Mouse (Mus musculus): Measurements from ENCODE around the gene C1qtnf4. TPM values are rescaled to one million over a fixed set of nuclear protein-coding genes. Genes with fewer than 3 reads are reported as not detected.

Gene C1qtnf4
- total RNA-seq, 2 experiments from 2014 or later: not detected

GRCm38 (mm10) chr2:90922636-90923035, 37.0 kb downstream of the C1qtnf4 start:
- ATAC-seq (replicated peaks; ENCODE audit: poor library complexity): no peak

DNA sequence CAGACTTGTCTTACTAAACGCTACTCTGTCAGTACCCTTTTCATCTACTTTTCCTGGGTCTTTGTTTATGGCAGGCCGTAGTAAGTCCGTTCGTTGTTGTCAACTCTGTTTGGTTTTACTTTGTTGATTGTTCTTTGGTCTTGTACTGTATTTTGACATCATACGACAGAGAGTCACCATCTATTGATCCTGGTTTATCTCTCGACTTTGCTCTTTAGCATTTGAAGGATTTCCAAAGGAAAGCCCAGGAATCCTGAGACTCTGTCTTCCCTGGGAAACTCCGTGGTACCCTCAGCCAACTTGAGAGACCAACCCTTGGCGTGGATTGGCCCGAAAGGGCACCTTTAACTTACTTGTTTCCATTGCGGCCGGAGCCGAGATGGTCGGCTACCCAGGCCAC, 42.9 kb downstream of the C1qtnf4 start:
- ATAC-seq (replicated peaks; ENCODE audit: poor library complexity): no peak

- no peak for ATAC-seq (replicated peaks; ENCODE audit: poor library complexity)
Observed at GRCm38 (mm10) chr2:90931829-90932228, 46.2 kb downstream of the C1qtnf4 start.

- no peak for ATAC-seq (replicated peaks; ENCODE audit: poor library complexity)
Observed at GRCm38 (mm10) chr2:90932273-90932672, 46.6 kb downstream of the C1qtnf4 start.

GRCm38 (mm10) chr2:90938362-90938761, 52.7 kb downstream of the C1qtnf4 start:
- ATAC-seq (replicated peaks; ENCODE audit: poor library complexity): no peak

DNA sequence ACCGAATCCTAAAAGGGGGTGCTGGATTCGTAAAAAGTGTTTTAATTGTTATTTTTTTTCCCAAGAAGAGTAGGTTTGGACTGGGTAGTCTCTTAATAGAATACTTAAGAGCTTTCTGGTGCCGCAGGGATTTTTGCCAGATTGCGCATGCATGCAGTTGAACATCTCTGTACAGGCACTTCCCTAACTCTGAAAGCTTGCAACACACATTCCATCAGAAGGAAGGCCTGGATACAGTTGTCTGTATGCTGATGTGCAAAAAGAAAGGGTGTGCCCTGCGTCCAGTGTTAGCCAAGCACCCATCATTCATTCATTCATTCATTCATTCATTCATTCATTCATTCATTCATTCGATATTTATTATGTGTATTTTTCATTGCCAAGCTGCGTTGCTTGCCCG, 54.1 kb downstream of the C1qtnf4 start:
- peak; percentile 56 for ATAC-seq (replicated peaks; ENCODE audit: poor library complexity)

Other genes with a start within 250 kb of the C1qtnf4 start
- gene Nup160, start 208.6 kb upstream of the C1qtnf4 start, total RNA-seq (2015): 79.3 and 81.3 TPM in 2 replicates
- gene Nup160, start 208.6 kb upstream of the C1qtnf4 start, total RNA-seq (2017): 50.9 and 61.7 TPM in 2 replicates
- 80.6 and 99.0 TPM in 2 replicates for gene Fnbp4, start 140.5 kb upstream of the C1qtnf4 start, total RNA-seq (2015)
- gene Fnbp4, start 140.5 kb upstream of the C1qtnf4 start, total RNA-seq (2017): 108 and 140 TPM in 2 replicates
- gene Agbl2, start 103.1 kb upstream of the C1qtnf4 start, total RNA-seq (2015): 0.12 TPM in 1 of 2 replicates, not detected in the other
- 0.12 TPM in 1 of 2 replicates, not detected in the other for gene Agbl2, start 103.1 kb upstream of the C1qtnf4 start, total RNA-seq (2017)
- 155 and 176 TPM in 2 replicates for gene Mtch2, start 38.7 kb upstream of the C1qtnf4 start, total RNA-seq (2015)
- 170 and 182 TPM in 2 replicates for gene Mtch2, start 38.7 kb upstream of the C1qtnf4 start, total RNA-seq (2017)
- gene Kbtbd4, start 18.9 kb downstream of the C1qtnf4 start, total RNA-seq (2015): 10.0 and 16.4 TPM in 2 replicates
- 15.1 and 17.6 TPM in 2 replicates for gene Kbtbd4, start 18.9 kb downstream of the C1qtnf4 start, total RNA-seq (2017)
- 156 and 172 TPM in 2 replicates for gene Ndufs3, start 19.0 kb downstream of the C1qtnf4 start, total RNA-seq (2015)
- gene Ndufs3, start 19.0 kb downstream of the C1qtnf4 start, total RNA-seq (2017): 68.0 and 89.2 TPM in 2 replicates
- gene Celf1, start 54.5 kb downstream of the C1qtnf4 start, total RNA-seq (2015): 34.0 and 42.8 TPM in 2 replicates
- 23.7 and 37.6 TPM in 2 replicates for gene Celf1, start 54.5 kb downstream of the C1qtnf4 start, total RNA-seq (2017)
- gene Rapsn, start 149.8 kb downstream of the C1qtnf4 start, total RNA-seq (2015): 1.8 and 4.1 TPM in 2 replicates
- 2.7 and 3.4 TPM in 2 replicates for gene Rapsn, start 149.8 kb downstream of the C1qtnf4 start, total RNA-seq (2017)
- gene Psmc3, start 168.1 kb downstream of the C1qtnf4 start, total RNA-seq (2015): 102 and 103 TPM in 2 replicates
- gene Psmc3, start 168.1 kb downstream of the C1qtnf4 start, total RNA-seq (2017): 310 and 320 TPM in 2 replicates
- 9.2 and 14.8 TPM in 2 replicates for gene Slc39a13, start 184.6 kb downstream of the C1qtnf4 start, total RNA-seq (2015)
- 7.0 and 8.9 TPM in 2 replicates for gene Slc39a13, start 184.6 kb downstream of the C1qtnf4 start, total RNA-seq (2017)
- gene Spi1, start 196.5 kb downstream of the C1qtnf4 start, total RNA-seq (2015): 182 and 235 TPM in 2 replicates
- gene Spi1, start 196.5 kb downstream of the C1qtnf4 start, total RNA-seq (2017): 82.5 and 97.3 TPM in 2 replicates
- gene Mybpc3, start 232.3 kb downstream of the C1qtnf4 start, total RNA-seq (2015): 0.17 TPM in 1 of 2 replicates, not detected in the other
- gene Mybpc3, start 232.3 kb downstream of the C1qtnf4 start, total RNA-seq (2017): 0.20 TPM in 1 of 2 replicates, not detected in the other

Measured in megakaryocyte progenitor cell, adult 5-6 weeks (primary cell).